Mouse (Mus musculus): ENCODE results near the gene Nelfcd. TPM values are rescaled to one million over a fixed set of nuclear protein-coding genes. Genes with fewer than 3 reads are reported as not detected.

The Nelfcd gene
- polyA plus RNA-seq, 2 experiments, result 109 to 118 TPM

DNA sequence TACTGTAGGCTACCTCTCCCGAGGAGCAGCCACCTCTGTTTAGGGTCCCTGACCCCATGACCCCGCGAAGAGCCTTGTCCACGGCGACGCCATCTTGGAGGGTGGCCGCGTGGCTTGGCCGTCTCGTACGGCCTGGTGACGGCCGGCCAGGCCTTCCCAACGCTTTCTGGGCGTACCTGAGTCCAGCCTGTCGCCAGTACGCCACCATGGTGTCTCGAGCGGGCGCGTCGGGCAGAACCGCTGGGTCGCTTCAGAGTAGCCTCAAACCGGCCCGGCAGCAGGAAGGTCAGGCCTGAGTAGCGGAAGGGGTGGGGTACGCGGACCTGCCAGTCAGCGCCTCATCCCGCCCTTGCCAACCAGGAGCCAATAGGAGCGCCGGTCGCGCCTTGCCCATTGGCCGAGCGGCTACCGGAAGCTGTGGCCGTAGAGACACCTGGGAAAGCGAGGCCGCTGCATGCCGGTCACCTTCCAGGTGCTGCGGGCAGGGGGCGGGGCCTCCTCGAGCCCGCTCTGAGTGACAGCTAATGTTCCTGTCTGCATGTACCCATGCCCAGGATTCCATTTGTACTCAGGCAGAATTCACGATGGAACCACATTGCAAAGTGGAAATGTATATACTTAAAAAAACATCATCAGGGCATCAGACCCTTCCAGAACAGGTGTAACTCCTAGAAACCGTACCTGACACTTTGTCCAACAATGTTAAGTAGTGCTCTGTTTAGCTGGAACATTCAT, 48.4 kb downstream of the Nelfcd start, which contains the start of gene Atp5e:
Gene Atp5e, minus strand, starts transcription at position 317 of the 735 bp plus-strand sequence.
- ATAC-seq (ENCODE audit: low FRiP score, low read depth) (peak; percentile 99), DNase-seq (ENCODE audit: low spot score) (peak; percentile 92)
- Histone ChIP-seq H3K36me3 (ENCODE audit: control insufficient read depth, insufficient read depth, low read length) (peaks cover 57% of the 10 kb centered on the region), H3K4me1 (ENCODE audit: control insufficient read depth, insufficient read depth, low read length) (peaks cover 5% of the 10 kb centered on the region; the same call in 1 of the 2 replicates), H3K9me3 (ENCODE audit: control insufficient read depth, low read length) (no peaks in the 10 kb centered on the region), H3K4me2 (replicated peaks; ENCODE audit: low read depth, low read length, severe bottlenecking) (peak within 1 kb of the TSS; percentile 97), H3K27ac (replicated peaks; ENCODE audit: low read depth, low read length) (peak within 1 kb of the TSS; percentile 43; the same call in 1 of the 2 replicates), H3K9ac (ENCODE audit: low read depth, low read length, severe bottlenecking) (peak within 1 kb of the TSS; percentile 82), H3K27me3 (ENCODE audit: control insufficient read depth, insufficient read depth, low read length) (no peaks in the 10 kb centered on the region), H3K4me3 (replicated peaks; ENCODE audit: low read length) (peak within 1 kb of the TSS; percentile 83)
- WGBS, result 2% methylated on average over 48 of the region's 48 CpGs
- 0 out of 2 replicates have a peak, but pooled peaks have one; percentile 36 for TF ChIP-seq POLR2A (IDR thresholded peaks at IDR 0.05; ENCODE audit: borderline replicate concordance, extremely low read depth, insufficient read depth, insufficient read length)

DNA sequence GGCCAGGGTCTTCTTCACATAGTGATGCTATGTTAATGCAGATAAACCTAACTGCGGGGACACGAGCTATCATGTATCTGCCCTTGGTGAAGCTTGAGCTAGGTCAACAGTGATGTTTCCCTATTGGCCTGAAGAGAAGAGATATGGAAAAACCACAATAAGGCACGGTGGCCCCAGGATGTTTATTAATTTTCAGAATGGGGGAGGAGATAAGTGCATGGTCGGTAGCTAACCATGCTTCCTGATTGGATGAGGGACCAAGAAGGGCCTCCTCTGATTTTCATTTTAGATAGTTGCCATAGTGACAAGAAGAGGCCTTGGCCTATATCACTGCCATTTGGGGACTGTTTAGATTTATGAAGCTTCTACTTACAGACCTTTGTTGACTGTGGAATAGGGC, 54.7 kb downstream of the Nelfcd start:
- H3K4me1 ChIP-seq (ENCODE audit: control insufficient read depth, insufficient read depth, low read length), result peaks cover 8% of the 10 kb centered on the region

DNA sequence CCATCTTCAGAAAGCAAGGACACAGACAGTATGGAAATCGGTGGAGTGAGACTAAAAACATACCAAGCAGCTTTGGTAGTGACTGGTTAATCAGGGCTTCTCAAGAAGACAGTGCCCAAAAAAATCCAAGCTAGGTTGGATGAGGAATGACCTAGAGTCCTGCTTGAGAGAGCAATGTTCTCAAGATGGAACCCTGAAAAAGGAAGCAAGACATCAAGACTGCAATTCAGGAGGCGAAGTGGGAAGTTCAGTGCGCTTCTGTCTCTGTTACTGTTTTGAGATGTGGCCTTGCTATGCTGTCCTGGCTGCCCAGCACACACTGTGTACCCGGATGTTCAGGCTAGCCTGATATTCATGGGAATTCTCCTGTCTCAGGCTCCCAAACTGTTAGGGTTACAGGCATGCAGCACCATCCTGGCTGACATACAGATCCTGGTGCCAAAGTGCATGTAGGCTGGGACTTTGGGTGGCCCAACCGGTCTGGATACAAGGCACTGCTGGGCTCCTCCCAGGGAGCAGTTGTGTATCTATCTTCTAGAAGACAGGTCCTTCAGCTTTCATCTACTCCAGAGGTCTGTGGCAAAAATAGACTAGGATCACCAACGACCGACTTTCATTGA, 55.3 kb downstream of the Nelfcd start:
- peaks cover 8% of the 10 kb centered on the region for H3K4me1 ChIP-seq (ENCODE audit: control insufficient read depth, insufficient read depth, low read length)
- ATAC-seq (ENCODE audit: low FRiP score, low read depth) (no peak), DNase-seq (ENCODE audit: low spot score) (no peak)
- no peak overlapping the region for H3K9ac ChIP-seq (ENCODE audit: low read depth, low read length, severe bottlenecking)
- 93% methylated on average over 7 of the region's 7 CpGs for whole genome bisulfite sequencing
- no peaks in the 10 kb centered on the region for H3K27me3 ChIP-seq (ENCODE audit: control insufficient read depth, insufficient read depth, low read length)
- no peak for TF ChIP-seq POLR2A (IDR thresholded peaks at IDR 0.05; ENCODE audit: borderline replicate concordance, extremely low read depth, insufficient read depth, insufficient read length)
- H3K4me2 ChIP-seq (replicated peaks; ENCODE audit: low read depth, low read length, severe bottlenecking), result no peak overlapping the region
- H3K36me3 ChIP-seq (ENCODE audit: control insufficient read depth, insufficient read depth, low read length), result peaks cover 34% of the 10 kb centered on the region
- H3K27ac ChIP-seq (replicated peaks; ENCODE audit: low read depth, low read length), result no peak overlapping the region
- H3K9me3 ChIP-seq (ENCODE audit: control insufficient read depth, low read length), result no peaks in the 10 kb centered on the region
- no peak overlapping the region for H3K4me3 ChIP-seq (replicated peaks; ENCODE audit: low read length)

More for the DNA sequence above, 54.7 kb downstream of the Nelfcd start:
- ATAC-seq (ENCODE audit: low FRiP score, low read depth) (no peak), DNase-seq (ENCODE audit: low spot score) (no peak)
- no peaks in the 10 kb centered on the region for H3K9me3 ChIP-seq (ENCODE audit: control insufficient read depth, low read length)
- H3K27me3 ChIP-seq (ENCODE audit: control insufficient read depth, insufficient read depth, low read length), result no peaks in the 10 kb centered on the region
- no peak overlapping the region for H3K4me2 ChIP-seq (replicated peaks; ENCODE audit: low read depth, low read length, severe bottlenecking)
- 92% methylated on average over 4 of the region's 4 CpGs for WGBS
- H3K36me3 ChIP-seq (ENCODE audit: control insufficient read depth, insufficient read depth, low read length), result peaks cover 39% of the 10 kb centered on the region
- no peak for TF ChIP-seq POLR2A (IDR thresholded peaks at IDR 0.05; ENCODE audit: borderline replicate concordance, extremely low read depth, insufficient read depth, insufficient read length)
- no peak overlapping the region for H3K9ac ChIP-seq (ENCODE audit: low read depth, low read length, severe bottlenecking)
- H3K27ac ChIP-seq (replicated peaks; ENCODE audit: low read depth, low read length), result no peak overlapping the region
- H3K4me3 ChIP-seq (replicated peaks; ENCODE audit: low read length), result no peak overlapping the region

DNA sequence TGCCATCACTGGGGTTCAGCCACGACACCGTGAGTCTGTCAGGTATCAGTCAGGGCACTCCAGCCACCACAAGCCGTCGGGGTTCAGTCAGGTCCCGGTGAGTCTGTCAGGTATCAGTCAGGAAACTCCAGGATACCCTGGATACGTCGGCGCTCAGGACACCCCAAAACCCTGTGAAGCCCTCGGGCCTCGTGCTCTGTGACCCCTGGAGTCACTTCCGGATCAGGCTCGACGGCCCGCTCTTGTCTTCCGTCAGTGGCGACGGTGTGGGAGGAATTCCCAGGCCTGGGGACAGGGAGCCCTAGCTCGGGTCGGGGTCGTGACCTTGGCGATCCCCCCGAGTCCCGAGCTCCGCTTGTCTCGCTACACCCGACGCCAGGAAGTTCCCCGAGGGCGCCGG, 56.8 kb downstream of the Nelfcd start:
- DNase-seq (ENCODE audit: low spot score), result peak; percentile 12
- Histone ChIP-seq H3K4me3 (replicated peaks; ENCODE audit: low read length) (peak overlapping the region; percentile 87), H3K4me1 (ENCODE audit: control insufficient read depth, insufficient read depth, low read length) (peaks cover 8% of the 10 kb centered on the region), H3K36me3 (ENCODE audit: control insufficient read depth, insufficient read depth, low read length) (peaks cover 21% of the 10 kb centered on the region), H3K4me2 (replicated peaks; ENCODE audit: low read depth, low read length, severe bottlenecking) (peak overlapping the region; percentile 69), H3K9ac (ENCODE audit: low read depth, low read length, severe bottlenecking) (peak overlapping the region; percentile 80), H3K9me3 (ENCODE audit: control insufficient read depth, low read length) (no peaks in the 10 kb centered on the region), H3K27ac (replicated peaks; ENCODE audit: low read depth, low read length) (peak overlapping the region; percentile 58; the same call in 1 of the 2 replicates), H3K27me3 (ENCODE audit: control insufficient read depth, insufficient read depth, low read length) (no peaks in the 10 kb centered on the region)
- no peak for TF ChIP-seq POLR2A (IDR thresholded peaks at IDR 0.05; ENCODE audit: borderline replicate concordance, extremely low read depth, insufficient read depth, insufficient read length)
- peak; percentile 14 for ATAC-seq (ENCODE audit: low FRiP score, low read depth)
- 10% methylated on average over 30 of the region's 30 CpGs for WGBS

DNA sequence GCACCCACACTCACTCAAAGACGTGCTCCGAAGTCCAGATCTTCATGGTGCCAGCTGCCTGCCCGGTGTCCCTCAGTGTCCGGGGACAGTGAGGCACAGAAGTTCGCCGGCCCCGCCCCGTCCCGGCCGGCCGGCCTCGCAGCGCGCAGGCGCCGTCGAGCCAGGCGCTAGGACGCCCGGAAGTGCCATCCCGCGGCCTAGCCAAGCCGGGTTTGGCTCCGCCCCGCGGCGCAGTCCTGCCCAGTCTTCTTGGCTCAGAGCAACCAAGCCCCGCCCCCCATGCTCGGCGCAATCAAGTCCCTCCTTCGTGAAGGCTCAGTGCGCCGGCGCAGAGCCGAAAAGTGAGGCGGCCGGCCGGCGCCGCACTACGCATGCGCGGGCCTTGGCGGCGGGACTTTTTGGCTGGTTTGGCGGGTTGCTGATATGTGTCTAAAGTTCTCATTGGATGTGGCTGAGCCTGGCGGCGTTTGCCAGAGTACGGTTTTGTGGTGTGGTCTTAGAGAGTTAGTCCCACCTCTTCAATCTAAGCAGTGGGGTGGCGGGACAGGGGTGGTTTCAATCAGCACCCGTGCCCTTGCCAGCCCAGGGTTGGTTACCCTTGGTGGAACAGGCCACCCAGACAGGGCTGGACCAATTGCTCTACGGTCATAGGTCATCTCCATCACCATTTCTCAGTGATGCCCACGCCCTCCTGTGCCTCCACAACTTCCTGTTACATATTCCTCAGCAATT, 57.4 kb downstream of the Nelfcd start, which contains the start of gene Prelid3b:
Gene Prelid3b, minus strand, starts transcription at position 264 of the 732 bp plus-strand sequence.
- DNase-seq (ENCODE audit: low spot score), result peak; percentile 99
- WGBS, result 1% methylated on average over 35 of the region's 53 CpGs
- H3K36me3 ChIP-seq (ENCODE audit: control insufficient read depth, insufficient read depth, low read length), result peaks cover 18% of the 10 kb centered on the region; the same call in 1 of the 2 replicates
- H3K27ac ChIP-seq (replicated peaks; ENCODE audit: low read depth, low read length), result peak within 1 kb of the TSS; percentile 63; the same call in 1 of the 2 replicates
- peaks cover 8% of the 10 kb centered on the region for H3K4me1 ChIP-seq (ENCODE audit: control insufficient read depth, insufficient read depth, low read length)
- ATAC-seq (ENCODE audit: low FRiP score, low read depth), result peak; percentile 98
- H3K4me3 ChIP-seq (replicated peaks; ENCODE audit: low read length), result peak within 1 kb of the TSS; percentile 87
- TF ChIP-seq POLR2A (IDR thresholded peaks at IDR 0.05; ENCODE audit: borderline replicate concordance, extremely low read depth, insufficient read depth, insufficient read length), result peak; percentile 58; the same call in 1 of the 2 replicates
- H3K9me3 ChIP-seq (ENCODE audit: control insufficient read depth, low read length), result no peaks in the 10 kb centered on the region
- H3K4me2 ChIP-seq (replicated peaks; ENCODE audit: low read depth, low read length, severe bottlenecking), result peak within 1 kb of the TSS; percentile 69
- H3K9ac ChIP-seq (ENCODE audit: low read depth, low read length, severe bottlenecking), result peak within 1 kb of the TSS; percentile 80
- H3K27me3 ChIP-seq (ENCODE audit: control insufficient read depth, insufficient read depth, low read length), result no peaks in the 10 kb centered on the region
